Mouse (Mus musculus): ENCODE measurements around the gene Arpc5l.

DNA sequence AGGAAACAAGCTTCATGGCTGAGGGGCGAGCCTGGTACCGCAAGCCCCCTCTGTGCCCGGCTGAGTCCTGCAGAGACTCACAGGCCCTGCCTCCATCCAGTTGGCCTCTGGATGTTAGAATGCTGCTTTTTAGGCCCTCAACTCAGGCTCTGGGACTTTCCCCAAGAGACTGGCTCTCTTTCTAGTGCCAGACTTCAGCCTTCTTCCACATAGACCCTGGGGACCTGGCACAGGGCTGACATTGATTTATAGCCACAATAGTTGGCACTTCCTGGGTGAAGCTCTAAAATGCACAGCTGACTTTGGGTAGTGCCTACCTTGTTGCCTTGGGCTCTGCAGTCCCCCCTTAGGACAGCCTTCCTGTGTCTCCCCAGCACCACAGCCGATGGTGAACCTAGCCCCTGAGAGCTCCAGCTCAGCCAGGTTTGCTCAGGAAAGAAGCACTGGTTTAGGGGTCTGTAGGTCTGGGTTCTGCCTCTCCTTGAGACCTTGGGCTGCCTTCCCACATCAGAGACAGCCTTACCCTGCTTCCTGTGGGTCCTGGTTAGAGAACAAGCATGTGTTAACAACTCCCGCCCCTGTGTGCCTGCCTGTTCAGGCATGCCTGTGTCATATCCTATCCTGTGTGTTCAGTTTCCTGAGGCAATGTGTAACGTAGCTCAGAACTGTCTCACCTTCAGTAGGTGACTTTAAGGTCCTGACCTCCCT, 17.2 kb upstream of the Arpc5l start:
- TF ChIP-seq CTCF (IDR thresholded peaks at IDR 0.05; ENCODE audit: borderline replicate concordance, insufficient read depth, low read length) (no peak), POLR2A (IDR thresholded peaks at IDR 0.05; ENCODE audit: low read depth, low read length) (no peak)
